Mouse (Mus musculus) cerebellum, adult 2 months (tissue): ENCODE measurements around the gene Slc6a6. TPM values are rescaled to one million over a fixed set of nuclear protein-coding genes. Genes with fewer than 3 reads are reported as not detected.
A peak's percentile ranks its signal among the peaks of the same experiment; 100 is the strongest.

Experiments used
- DNase-seq, 2 experiments: peaks; one replicate each; pipeline ENCODE4 v3.0.0; 2021
- H3K27ac ChIP-seq: fragments of 200-500 bp; 2 replicates; pipeline ENCODE4 v1.5.1; 2012; ENCODE audit warnings: low read length, control low read depth, inconsistent platforms; ENCODE audit not compliant: insufficient read depth
- H3K27me3 ChIP-seq: fragments of 200-500 bp; 2 replicates; pipeline ENCODE4 v1.6.1; 2012; ENCODE audit warnings: inconsistent platforms, mild to moderate bottlenecking, low read length, moderate library complexity; ENCODE audit not compliant: control insufficient read depth, insufficient read depth
- H3K4me1 ChIP-seq: fragments of 200-500 bp; 2 replicates; pipeline ENCODE4 v1.6.1; 2011; ENCODE audit warnings: low read length; ENCODE audit not compliant: control insufficient read depth, insufficient read depth
- H3K4me3 ChIP-seq: fragments of 200-500 bp; replicated peaks from 2 replicates; pipeline ENCODE3; 2011; ENCODE audit warnings: mild to moderate bottlenecking, low read depth, low read length, control low read depth; ENCODE audit not compliant: insufficient read depth
- CTCF ChIP-seq: fragments of 200-500 bp; IDR thresholded peaks from 2 replicates; pipeline ENCODE4 v1.5.1; 2011; ENCODE audit warnings: low read depth, mild to moderate bottlenecking, control low read depth, low read length, moderate library complexity, borderline replicate concordance; ENCODE audit not compliant: insufficient read depth
- POLR2A ChIP-seq: fragments of 200-500 bp; IDR thresholded peaks from 2 replicates; pipeline ENCODE4 v1.6.1; 2011; ENCODE audit warnings: low read length, control low read depth, borderline replicate concordance; ENCODE audit not compliant: insufficient read depth
- WGBS: fragments of 180-500 bp; shearing (Covaris S2); methylation state at CpG from one replicate; pipeline ENCODE4 v1.1.7; 2018; 5-methylcytosine and 5-hydroxymethylcytosine counted together
- polyA plus RNA-seq: library from polyadenylated mRNA; depleted of rRNA; stranded (reverse); fragments of >200 nt; gene quantifications from 2 replicates; pipeline ENCODE4 v1.2.3, GENCODE M21; 2012

Slc6a6 gene
- polyA plus RNA-seq, 1 experiment: 79.3 TPM

DNA sequence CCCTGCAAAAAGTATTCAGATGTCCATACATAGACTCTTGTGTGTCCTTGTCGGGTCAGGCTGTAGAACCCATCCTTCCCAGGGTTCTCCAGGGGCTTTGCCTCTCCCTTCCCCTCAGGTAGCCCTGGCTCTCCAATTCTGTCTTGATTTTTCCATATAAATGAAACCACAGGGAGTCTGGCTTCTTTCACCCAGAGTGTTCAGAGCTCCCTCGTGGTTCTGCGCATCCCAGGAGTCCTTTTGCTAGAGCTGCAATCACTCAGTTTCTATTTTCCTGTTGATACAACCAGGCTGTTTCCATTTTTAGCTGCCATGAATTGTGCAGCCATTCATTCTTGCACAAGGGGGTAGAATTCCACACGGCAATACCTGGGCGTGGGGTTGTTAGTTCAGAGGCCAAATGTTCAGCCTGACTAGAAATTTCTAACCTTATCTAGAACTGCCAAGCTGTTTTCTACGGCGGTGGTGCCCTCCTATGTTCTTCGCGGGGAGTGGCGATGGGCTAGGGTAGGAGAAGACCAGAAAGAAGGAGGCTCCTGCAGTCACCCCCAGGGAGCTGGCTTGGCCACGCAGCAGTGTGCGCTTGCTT, 5.3 kb upstream of the Slc6a6 start:
- no peak overlapping the region for H3K27ac ChIP-seq
- peaks cover 17% of the 10 kb centered on the region for H3K4me1 ChIP-seq
- no peaks in the 10 kb centered on the region for H3K27me3 ChIP-seq
- no peak overlapping the region for H3K4me3 ChIP-seq
- WGBS: 46% methylated on average over 12 of the region's 12 CpGs
- no peak for DNase-seq
- TF ChIP-seq CTCF (no peak), POLR2A (no peak)

DNA sequence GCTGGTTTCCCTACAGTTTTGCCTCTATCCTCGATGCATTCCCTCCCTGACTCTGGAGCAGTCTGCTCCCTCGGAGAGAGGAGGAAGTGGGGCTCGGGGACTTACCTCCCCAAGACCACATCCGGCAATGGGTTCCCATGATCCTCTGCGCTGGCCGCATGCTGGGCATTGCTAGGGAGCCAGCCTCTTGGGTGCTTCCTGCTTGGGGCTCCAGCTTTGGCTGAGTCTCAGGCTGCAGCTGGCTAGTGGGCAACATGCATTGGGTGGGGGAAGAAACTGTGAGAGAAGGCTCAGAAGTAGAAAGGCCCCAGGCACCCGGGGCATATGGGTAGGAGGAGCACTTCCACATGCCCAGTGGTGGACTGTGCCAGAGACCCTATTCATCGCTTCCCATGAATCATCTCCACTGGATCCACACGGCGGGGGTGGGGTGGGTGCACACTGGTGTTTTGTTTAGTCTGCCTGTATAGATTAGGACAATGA, 4.7 kb upstream of the Slc6a6 start:
- TF ChIP-seq CTCF (no peak), POLR2A (no peak)
- no peak overlapping the region for H3K27ac ChIP-seq
- H3K4me1 ChIP-seq: peaks cover 17% of the 10 kb centered on the region
- no peak overlapping the region for H3K4me3 ChIP-seq
- 24% methylated on average over 10 of the region's 10 CpGs for WGBS
- no peaks in the 10 kb centered on the region for H3K27me3 ChIP-seq
- DNase-seq: peak in 1 of 2 experiments; percentile 42

DNA sequence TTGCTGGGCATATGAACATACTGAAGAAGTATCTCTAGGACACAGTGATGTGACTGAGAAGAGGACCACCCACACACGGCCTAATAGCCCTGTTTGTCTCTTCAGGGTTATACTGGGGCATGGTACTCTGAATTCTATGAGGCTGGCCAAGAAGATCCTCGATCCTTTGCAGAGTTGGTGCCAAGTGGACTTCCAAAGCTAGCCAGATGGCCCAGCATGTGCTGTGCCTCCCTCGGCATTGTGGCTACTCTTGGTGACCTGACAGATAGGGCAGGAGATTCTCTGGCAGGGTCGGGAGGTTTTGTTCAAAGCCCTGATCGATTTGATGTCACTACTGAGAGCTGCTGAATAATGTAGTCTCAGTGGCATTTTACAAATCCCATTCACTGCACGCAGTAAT, 4.1 kb upstream of the Slc6a6 start:
- TF ChIP-seq CTCF: no peak
- TF ChIP-seq POLR2A: no peak
- WGBS: 8% methylated on average over 6 of the region's 6 CpGs
- peaks cover 17% of the 10 kb centered on the region for H3K4me1 ChIP-seq
- no peak overlapping the region for H3K4me3 ChIP-seq
- no peaks in the 10 kb centered on the region for H3K27me3 ChIP-seq
- DNase-seq: peak; percentile 69 to 80
- no peak overlapping the region for H3K27ac ChIP-seq

DNA sequence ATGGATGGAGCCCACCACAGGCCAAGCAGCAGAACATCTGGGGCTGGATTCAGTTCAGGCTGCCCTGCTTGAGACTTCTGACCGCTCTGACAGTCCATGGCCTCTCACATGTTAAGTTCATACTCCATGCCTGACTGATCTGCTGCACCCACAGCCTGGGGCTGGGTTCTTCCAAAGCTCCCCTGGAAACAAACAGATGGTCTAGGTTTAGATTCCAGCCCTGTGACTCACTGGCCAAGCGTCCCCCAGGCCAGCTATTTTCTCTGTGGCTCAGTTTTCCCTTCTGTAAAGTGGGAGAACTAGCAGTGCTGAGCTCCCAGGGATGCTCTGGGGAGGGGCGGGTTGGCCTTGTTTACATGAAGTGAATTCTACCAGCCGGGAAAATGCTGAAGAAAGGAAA, 2.0 kb upstream of the Slc6a6 start:
- H3K27me3 ChIP-seq: no peaks in the 10 kb centered on the region
- H3K27ac ChIP-seq: no peak overlapping the region
- no peak overlapping the region for H3K4me3 ChIP-seq
- WGBS: 95% methylated on average over 4 of the region's 4 CpGs
- H3K4me1 ChIP-seq: peaks cover 22% of the 10 kb centered on the region
- DNase-seq: no peak
- no peak for TF ChIP-seq CTCF
- no peak for TF ChIP-seq POLR2A

DNA sequence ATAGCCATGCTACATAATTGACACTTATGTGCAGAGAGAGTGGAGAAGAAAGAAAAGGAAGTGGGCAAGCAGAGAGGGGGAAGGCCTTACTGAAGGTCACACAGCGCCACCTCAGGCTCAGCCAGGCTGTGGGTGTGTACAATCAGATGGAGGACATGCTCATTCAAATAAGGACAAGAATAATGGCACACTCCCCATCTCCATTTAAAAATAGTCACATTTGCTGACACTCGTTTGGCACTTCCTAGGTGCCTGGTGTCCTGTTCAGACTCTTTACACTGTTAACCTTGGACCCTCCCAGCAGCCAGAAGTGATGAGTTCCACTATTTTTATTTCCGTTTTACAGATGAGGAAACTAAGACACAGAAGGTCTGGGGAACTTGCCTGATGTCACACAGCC, 732 bp upstream of the Slc6a6 start:
- no peak overlapping the region for H3K27ac ChIP-seq
- no peaks in the 10 kb centered on the region for H3K27me3 ChIP-seq
- H3K4me1 ChIP-seq: peaks cover 22% of the 10 kb centered on the region
- 68% methylated on average over 3 of the region's 3 CpGs for WGBS
- no peak for DNase-seq
- TF ChIP-seq CTCF (no peak), POLR2A (no peak)
- no peak overlapping the region for H3K4me3 ChIP-seq

- peak overlapping the region; percentile 81 for H3K27ac ChIP-seq
- TF ChIP-seq CTCF (no peak), POLR2A (no peak)
- no peaks in the 10 kb centered on the region for H3K27me3 ChIP-seq
- H3K4me1 ChIP-seq: peaks cover 14% of the 10 kb centered on the region
- H3K4me3 ChIP-seq: peak overlapping the region; percentile 84
- 1% methylated on average over 13 of the region's 13 CpGs for WGBS
- no peak for DNase-seq
These were observed 599 bp downstream of the Slc6a6 start for GRCm38 (mm10) chr6:91684474-91684829.

DNA sequence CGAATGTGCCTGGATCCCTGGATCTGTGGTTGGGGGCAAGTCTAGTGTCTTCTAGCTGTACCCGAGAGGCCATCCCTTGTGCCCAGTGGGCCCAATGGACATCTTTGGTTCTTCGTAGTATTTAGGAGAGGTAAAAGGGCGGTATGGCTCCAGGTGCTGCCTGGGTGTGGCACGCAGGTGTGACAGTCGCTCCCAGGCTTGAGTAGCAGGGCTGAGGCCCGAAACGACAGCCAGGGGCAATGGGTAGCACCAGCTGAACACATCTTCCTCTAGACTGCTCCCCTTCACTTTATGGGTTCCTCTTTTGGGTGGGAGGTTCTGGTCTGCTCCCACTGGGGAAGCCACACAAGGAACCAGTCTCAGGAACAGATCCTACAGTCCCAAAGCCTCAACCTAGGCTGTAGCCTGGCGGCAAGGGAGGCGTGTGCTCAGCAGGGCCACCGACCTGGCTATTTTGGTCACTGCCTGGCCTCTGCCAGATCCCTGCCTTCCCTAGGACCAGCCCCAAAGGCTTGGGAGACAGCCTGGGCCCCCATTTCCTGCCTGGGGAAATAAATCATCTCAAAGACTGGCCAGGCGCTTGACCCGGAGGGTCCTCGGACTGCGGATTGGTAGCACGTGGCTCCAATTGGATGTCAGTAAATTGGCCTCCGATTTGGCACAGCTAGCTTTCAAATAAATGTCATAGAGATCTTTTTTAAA, 1.1 kb downstream of the Slc6a6 start:
- WGBS: 6% methylated on average over 17 of the region's 17 CpGs
- H3K27me3 ChIP-seq: no peaks in the 10 kb centered on the region
- DNase-seq: peak; percentile 67 to 70
- peak overlapping the region; percentile 81; the same call in 1 of the 2 replicates for H3K27ac ChIP-seq
- no peak for TF ChIP-seq CTCF
- no peak for TF ChIP-seq POLR2A
- peaks cover 9% of the 10 kb centered on the region for H3K4me1 ChIP-seq
- peak overlapping the region; percentile 84 for H3K4me3 ChIP-seq

GRCm38 (mm10) chr6:91685533-91685883, 1.7 kb downstream of the Slc6a6 start:
- H3K4me3 ChIP-seq: peak overlapping the region; percentile 38
- no peaks in the 10 kb centered on the region for H3K27me3 ChIP-seq
- DNase-seq: no peak
- peaks cover 6% of the 10 kb centered on the region for H3K4me1 ChIP-seq
- TF ChIP-seq CTCF: no peak
- TF ChIP-seq POLR2A: no peak
- 59% methylated on average over 2 of the region's 2 CpGs for WGBS
- H3K27ac ChIP-seq: no peak overlapping the region
